Mouse (Mus musculus) kidney, postnatal 25 days (tissue): Measurements from ENCODE around the gene Ghrhr.

ENCODE experiments used
- DNase-seq, 2 experiments: peaks; one replicate each; pipeline ENCODE4 v3.0.0; 2021; ENCODE audit warnings: mixed read lengths in 2 of 2

The Ghrhr gene

GRCm38 (mm10) chr6:55396622-55397041 is 20.5 kb downstream of the Ghrhr start:
- no peak for DNase-seq

- DNase-seq = no peak
Measured at GRCm38 (mm10) chr6:55398869-55399628, 23.0 kb downstream of the Ghrhr start.

- peak; percentile 82 to 83 for DNase-seq
Measured at GRCm38 (mm10) chr6:55399910-55400309, 23.8 kb downstream of the Ghrhr start.

- no peak for DNase-seq
Measured at GRCm38 (mm10) chr6:55402041-55402776, 26.1 kb downstream of the Ghrhr start.

GRCm38 (mm10) chr6:55403411-55404309 is 27.6 kb downstream of the Ghrhr start:
- no peak for DNase-seq

- no peak for DNase-seq
Measured at GRCm38 (mm10) chr6:55404421-55404990, 28.4 kb downstream of the Ghrhr start.

- DNase-seq = no peak
Measured at GRCm38 (mm10) chr6:55407345-55407744, 31.2 kb downstream of the Ghrhr start.

- peak in 1 of 2 experiments; percentile 29 for DNase-seq
Measured at GRCm38 (mm10) chr6:55410119-55410775, 34.2 kb downstream of the Ghrhr start.

GRCm38 (mm10) chr6:55410977-55411376 is 34.9 kb downstream of the Ghrhr start:
- DNase-seq = no peak

- no peak for DNase-seq
Measured at GRCm38 (mm10) chr6:55416202-55416601, 40.1 kb downstream of the Ghrhr start.

- no peak for DNase-seq
Measured at GRCm38 (mm10) chr6:55418746-55419410, 42.8 kb downstream of the Ghrhr start.

- DNase-seq = no peak
Measured at GRCm38 (mm10) chr6:55420411-55420810, 44.3 kb downstream of the Ghrhr start.

- no peak for DNase-seq
Measured at GRCm38 (mm10) chr6:55420869-55421361, 44.8 kb downstream of the Ghrhr start.

GRCm38 (mm10) chr6:55432121-55432520 is 56.0 kb downstream of the Ghrhr start:
- DNase-seq = no peak

GRCm38 (mm10) chr6:55434360-55434759 is 58.3 kb downstream of the Ghrhr start:
- DNase-seq = no peak

- DNase-seq = no peak
Measured at GRCm38 (mm10) chr6:55435266-55436159, 59.4 kb downstream of the Ghrhr start.

- no peak for DNase-seq
Measured at GRCm38 (mm10) chr6:55437919-55438318, 61.8 kb downstream of the Ghrhr start.
